Mouse (Mus musculus) embryonic facial prominence, embryonic 12.5 days (tissue): ENCODE measurements around the gene Gabra6. TPM values are rescaled to one million over a fixed set of nuclear protein-coding genes. Genes with fewer than 3 reads are reported as not detected.

Source experiments
- ATAC-seq: fragments of 200-750 bp; cut with Nextera tagmentation; 2 replicates; pipeline ENCODE4 v1.8.0; 2017; ENCODE audit not compliant: insufficient number of reproducible peaks, insufficient read depth, low FRiP score, low TSS enrichment
- H3K27ac ChIP-seq: fragments of 300-500 bp; sonication (generic); 2 replicates; pipeline ENCODE4 v1.5.1; 2016; ENCODE audit warnings: mild to moderate bottlenecking
- H3K27me3 ChIP-seq: fragments of 300-500 bp; sonication (generic); 2 replicates; pipeline ENCODE4 v1.6.1; 2016; ENCODE audit warnings: mild to moderate bottlenecking, moderate library complexity
- H3K36me3 ChIP-seq: fragments of 300-500 bp; sonication (generic); 2 replicates; pipeline ENCODE4 v1.6.1; 2016; ENCODE audit warnings: mild to moderate bottlenecking
- H3K4me1 ChIP-seq: fragments of 300-500 bp; sonication (generic); 2 replicates; pipeline ENCODE4 v1.6.1; 2016
- H3K4me2 ChIP-seq: fragments of 300-500 bp; sonication (generic); replicated peaks from 2 replicates; pipeline ENCODE4 v1.6.1; 2016; ENCODE audit warnings: mild to moderate bottlenecking, moderate library complexity
- H3K4me3 ChIP-seq: fragments of 300-500 bp; sonication (generic); 2 replicates; pipeline ENCODE4 v1.5.1; 2016; ENCODE audit warnings: mild to moderate bottlenecking
- H3K9ac ChIP-seq: fragments of 300-500 bp; sonication (generic); 2 replicates; pipeline ENCODE4 v1.6.1; 2016; ENCODE audit warnings: mild to moderate bottlenecking, moderate library complexity
- H3K9me3 ChIP-seq: fragments of 300-500 bp; sonication (generic); 2 replicates; pipeline ENCODE4 v1.6.1; 2016; ENCODE audit warnings: mild to moderate bottlenecking, moderate library complexity
- WGBS: fragments of 180-500 bp; shearing (Covaris S2); methylation state at CpG from one replicate; pipeline ENCODE4 v1.1.7; 2016; 5-methylcytosine and 5-hydroxymethylcytosine counted together
- polyA plus RNA-seq: library from polyadenylated mRNA; unstranded; fragments of >200 nt; fragmentation: Nextera tagmentation; extraction: Ambion mirVana; gene quantifications from 2 replicates; pipeline ENCODE4 v1.2.1, GENCODE M21; 2016

Gene Gabra6
- not detected in 2 replicates for polyA plus RNA-seq

GRCm38 (mm10) chr11:42320882-42321281 is at the start of gene Gabra6:
TSS of gene Gabra6 (minus strand) at chr11:42321072.
- WGBS: 55% methylated on average over 5 of the region's 5 CpGs
- no peak within 1 kb of the TSS for H3K4me3 ChIP-seq
- no peaks in the 10 kb centered on the region for H3K9me3 ChIP-seq
- H3K27me3 ChIP-seq: no peaks in the 10 kb centered on the region
- no peak within 1 kb of the TSS for H3K4me2 ChIP-seq
- H3K9ac ChIP-seq: no peak within 1 kb of the TSS
- no peaks in the 10 kb centered on the region for H3K4me1 ChIP-seq
- H3K36me3 ChIP-seq: no peaks in the 10 kb centered on the region
- no peak for ATAC-seq
- no peak within 1 kb of the TSS for H3K27ac ChIP-seq

DNA sequence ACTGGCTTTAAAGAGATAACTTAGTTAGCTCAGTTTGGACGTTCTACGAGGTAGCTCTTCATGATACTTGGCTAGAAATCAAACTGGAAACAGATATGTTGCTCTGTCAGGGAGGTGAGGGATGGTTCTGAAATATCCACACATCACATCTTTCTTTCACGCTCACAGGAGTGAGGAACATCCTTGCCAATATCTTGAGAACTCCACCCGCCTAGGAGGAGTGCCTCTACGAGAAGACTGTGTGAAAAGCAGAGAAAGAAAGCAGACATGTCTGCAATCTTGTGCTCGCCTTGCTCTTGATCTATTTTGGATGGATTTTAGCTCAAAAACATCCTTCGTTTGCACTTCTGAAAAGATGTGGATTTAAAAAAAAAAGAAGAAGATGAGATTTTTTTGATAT is 44.7 kb upstream of the Gabra6 start:
- H3K9ac ChIP-seq: no peak overlapping the region
- H3K4me1 ChIP-seq: no peaks in the 10 kb centered on the region
- no peak overlapping the region for H3K4me2 ChIP-seq
- no peak overlapping the region for H3K4me3 ChIP-seq
- WGBS: 84% methylated on average over 7 of the region's 7 CpGs
- ATAC-seq: no peak
- H3K9me3 ChIP-seq: no peaks in the 10 kb centered on the region
- H3K27me3 ChIP-seq: no peaks in the 10 kb centered on the region
- H3K27ac ChIP-seq: no peak overlapping the region
- no peaks in the 10 kb centered on the region for H3K36me3 ChIP-seq

GRCm38 (mm10) chr11:42332121-42332520 is 11.2 kb upstream of the Gabra6 start:
- H3K27ac ChIP-seq: no peak overlapping the region
- H3K27me3 ChIP-seq: no peaks in the 10 kb centered on the region
- H3K4me1 ChIP-seq: no peaks in the 10 kb centered on the region
- ATAC-seq: no peak
- no peak overlapping the region for H3K9ac ChIP-seq
- 85% methylated on average over 3 of the region's 3 CpGs for WGBS
- no peaks in the 10 kb centered on the region for H3K36me3 ChIP-seq
- no peak overlapping the region for H3K4me2 ChIP-seq
- H3K9me3 ChIP-seq: no peaks in the 10 kb centered on the region
- H3K4me3 ChIP-seq: no peak overlapping the region

- Histone ChIP-seq H3K4me2 (no peak overlapping the region), H3K9me3 (no peaks in the 10 kb centered on the region), H3K4me3 (no peak overlapping the region), H3K27ac (no peak overlapping the region), H3K36me3 (no peaks in the 10 kb centered on the region), H3K27me3 (no peaks in the 10 kb centered on the region), H3K9ac (no peak overlapping the region), H3K4me1 (no peaks in the 10 kb centered on the region)
- WGBS: 71% methylated on average over 4 of the region's 4 CpGs
- no peak for ATAC-seq
These were observed 5.4 kb upstream of the Gabra6 start for GRCm38 (mm10) chr11:42326262-42326661.

DNA sequence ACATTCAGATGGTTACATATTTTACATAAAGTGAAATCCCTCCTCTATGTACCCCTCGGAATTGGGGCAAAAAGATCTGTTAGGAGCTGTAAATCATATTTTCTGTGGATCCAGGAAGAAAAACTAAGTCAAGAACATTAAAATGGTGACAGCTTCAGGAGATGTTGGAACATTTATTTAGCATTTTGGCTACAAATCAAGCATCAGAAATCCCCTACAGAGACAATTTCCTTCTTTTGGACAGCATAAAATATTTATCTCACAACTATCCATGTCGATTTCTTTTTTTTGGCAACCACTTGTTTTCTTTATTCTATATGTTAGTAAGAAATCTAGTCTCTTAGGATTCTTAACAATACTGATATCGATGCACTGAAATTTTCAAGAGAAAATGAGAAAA is 688 bp upstream of the Gabra6 start:
- WGBS: 83% methylated on average over 3 of the region's 3 CpGs
- H3K4me1 ChIP-seq: no peaks in the 10 kb centered on the region
- H3K9me3 ChIP-seq: no peaks in the 10 kb centered on the region
- no peak overlapping the region for H3K4me2 ChIP-seq
- H3K27ac ChIP-seq: no peak overlapping the region
- no peak for ATAC-seq
- H3K36me3 ChIP-seq: no peaks in the 10 kb centered on the region
- no peak overlapping the region for H3K4me3 ChIP-seq
- H3K9ac ChIP-seq: no peak overlapping the region
- no peaks in the 10 kb centered on the region for H3K27me3 ChIP-seq

- Histone ChIP-seq H3K4me2 (no peak overlapping the region), H3K9ac (no peak overlapping the region), H3K36me3 (no peaks in the 10 kb centered on the region), H3K9me3 (no peaks in the 10 kb centered on the region), H3K4me1 (no peaks in the 10 kb centered on the region), H3K4me3 (no peak overlapping the region), H3K27ac (no peak overlapping the region), H3K27me3 (no peaks in the 10 kb centered on the region)
- no peak for ATAC-seq
- WGBS: 85% methylated on average over 3 of the region's 3 CpGs
These were observed 1.4 kb downstream of the Gabra6 start for GRCm38 (mm10) chr11:42319521-42319920.

- no peaks in the 10 kb centered on the region for H3K27me3 ChIP-seq
- H3K9me3 ChIP-seq: no peaks in the 10 kb centered on the region
- H3K27ac ChIP-seq: no peak overlapping the region
- H3K9ac ChIP-seq: no peak overlapping the region
- no peaks in the 10 kb centered on the region for H3K4me1 ChIP-seq
- WGBS: 87% methylated on average over 6 of the region's 6 CpGs
- no peak overlapping the region for H3K4me2 ChIP-seq
- no peaks in the 10 kb centered on the region for H3K36me3 ChIP-seq
- no peak for ATAC-seq
- no peak overlapping the region for H3K4me3 ChIP-seq
These were observed 1.8 kb downstream of the Gabra6 start for GRCm38 (mm10) chr11:42319101-42319500.

DNA sequence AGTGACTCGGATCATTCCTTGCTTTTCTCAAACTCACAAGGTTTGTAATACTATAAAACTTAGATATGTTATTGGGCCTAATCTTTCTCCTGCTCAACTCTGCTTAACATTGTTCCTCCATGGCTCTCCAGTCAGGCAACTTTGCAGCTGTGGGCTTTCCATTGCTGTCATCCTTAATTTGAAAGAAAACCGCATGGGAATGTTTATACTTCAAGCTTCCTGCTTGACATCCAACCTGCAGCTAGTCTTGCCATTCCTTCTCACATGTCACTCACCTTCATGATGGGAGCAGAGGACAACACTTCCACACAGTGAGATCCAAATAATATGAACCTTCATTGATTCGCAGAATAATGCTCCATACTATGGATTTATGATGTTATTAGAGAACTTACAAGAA is 2.9 kb downstream of the Gabra6 start:
- Histone ChIP-seq H3K4me3 (no peak overlapping the region), H3K9ac (no peak overlapping the region), H3K27me3 (no peaks in the 10 kb centered on the region), H3K9me3 (no peaks in the 10 kb centered on the region), H3K4me2 (no peak overlapping the region), H3K4me1 (no peaks in the 10 kb centered on the region), H3K27ac (no peak overlapping the region), H3K36me3 (no peaks in the 10 kb centered on the region)
- no peak for ATAC-seq
- WGBS: 74% methylated on average over 3 of the region's 3 CpGs

DNA sequence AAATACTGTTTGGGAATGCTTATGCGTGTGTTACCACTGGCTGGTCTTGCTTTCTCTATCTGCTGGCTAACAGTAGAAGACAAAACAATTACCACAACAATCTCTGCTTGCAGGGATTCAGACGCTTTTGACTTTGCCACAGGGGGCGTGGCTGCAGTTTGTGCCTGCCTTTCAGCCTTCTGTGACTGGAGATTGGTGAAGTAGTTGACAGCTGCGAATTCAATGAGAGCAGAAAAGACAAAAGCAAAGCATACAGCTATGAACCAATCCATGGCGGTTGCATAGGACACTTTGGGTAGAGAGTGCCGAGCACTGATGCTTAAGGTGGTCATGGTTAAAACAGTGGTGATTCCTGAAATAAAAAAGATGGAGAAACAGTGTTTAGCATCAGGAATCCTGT is 6.0 kb downstream of the Gabra6 start:
- Histone ChIP-seq H3K27me3 (no peaks in the 10 kb centered on the region), H3K4me1 (no peaks in the 10 kb centered on the region), H3K27ac (no peak overlapping the region), H3K9me3 (no peaks in the 10 kb centered on the region), H3K4me2 (no peak overlapping the region), H3K36me3 (no peaks in the 10 kb centered on the region), H3K4me3 (no peak overlapping the region), H3K9ac (no peak overlapping the region)
- no peak for ATAC-seq
- 15% methylated on average over 6 of the region's 6 CpGs for WGBS

GRCm38 (mm10) chr11:42310892-42311291 is 10.0 kb downstream of the Gabra6 start:
- WGBS: 57% methylated on average over 1 of the region's 1 CpGs
- H3K27ac ChIP-seq: no peak overlapping the region
- no peaks in the 10 kb centered on the region for H3K36me3 ChIP-seq
- no peak for ATAC-seq
- no peak overlapping the region for H3K9ac ChIP-seq
- no peak overlapping the region for H3K4me2 ChIP-seq
- no peaks in the 10 kb centered on the region for H3K27me3 ChIP-seq
- H3K4me3 ChIP-seq: no peak overlapping the region
- no peaks in the 10 kb centered on the region for H3K4me1 ChIP-seq
- H3K9me3 ChIP-seq: no peaks in the 10 kb centered on the region

DNA sequence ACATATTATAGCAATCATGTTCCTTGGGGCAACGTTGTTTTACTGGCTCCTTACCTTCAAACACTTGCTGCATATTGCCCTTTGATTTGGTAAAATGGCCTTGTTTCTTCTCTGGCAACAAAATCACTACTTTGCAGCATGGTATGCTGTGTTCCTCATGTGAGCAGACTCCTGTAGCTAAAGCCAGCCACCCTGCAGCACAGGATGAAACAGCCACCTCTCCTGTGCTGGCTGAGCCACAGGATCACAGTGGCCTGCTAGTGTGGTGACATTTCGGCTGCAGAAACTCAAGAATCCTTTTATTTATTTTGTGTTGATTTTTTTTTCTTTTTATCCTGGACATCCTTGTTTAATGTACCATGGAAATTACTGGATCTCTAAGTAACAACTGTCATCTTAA is 11.8 kb downstream of the Gabra6 start:
- H3K4me1 ChIP-seq: no peaks in the 10 kb centered on the region
- no peaks in the 10 kb centered on the region for H3K27me3 ChIP-seq
- no peak overlapping the region for H3K4me2 ChIP-seq
- no peak overlapping the region for H3K27ac ChIP-seq
- no peak for ATAC-seq
- no peaks in the 10 kb centered on the region for H3K36me3 ChIP-seq
- no peak overlapping the region for H3K4me3 ChIP-seq
- 80% methylated on average over 2 of the region's 2 CpGs for WGBS
- no peak overlapping the region for H3K9ac ChIP-seq
- no peaks in the 10 kb centered on the region for H3K9me3 ChIP-seq

GRCm38 (mm10) chr11:42306095-42306494 is 14.8 kb downstream of the Gabra6 start:
- no peaks in the 10 kb centered on the region for H3K9me3 ChIP-seq
- no peak for ATAC-seq
- no peaks in the 10 kb centered on the region for H3K27me3 ChIP-seq
- WGBS: 56% methylated on average over 1 of the region's 1 CpGs
- H3K4me2 ChIP-seq: no peak overlapping the region
- H3K4me1 ChIP-seq: no peaks in the 10 kb centered on the region
- no peak overlapping the region for H3K27ac ChIP-seq
- no peaks in the 10 kb centered on the region for H3K36me3 ChIP-seq
- no peak overlapping the region for H3K9ac ChIP-seq
- no peak overlapping the region for H3K4me3 ChIP-seq

DNA sequence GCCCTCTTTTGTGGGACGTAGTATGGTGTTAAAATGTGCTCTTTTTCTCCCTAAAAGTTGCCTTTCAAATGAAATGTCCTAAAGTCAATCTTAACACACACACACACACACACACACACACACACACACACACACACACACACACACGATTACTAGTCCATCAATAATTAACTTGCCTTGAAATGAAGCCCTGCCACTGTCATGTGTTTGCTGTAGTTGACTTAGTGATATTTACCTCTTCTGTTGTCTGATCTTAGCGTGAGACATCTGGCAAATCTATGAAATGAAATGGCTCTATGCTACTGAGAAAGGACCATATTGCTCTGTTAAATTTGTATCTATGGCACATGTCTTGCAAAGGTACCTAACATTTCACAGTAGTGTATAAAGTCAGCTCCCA is 61.9 kb downstream of the Gabra6 start:
- H3K4me3 ChIP-seq: no peak overlapping the region
- H3K27me3 ChIP-seq: no peaks in the 10 kb centered on the region
- H3K4me1 ChIP-seq: no peaks in the 10 kb centered on the region
- no peak overlapping the region for H3K4me2 ChIP-seq
- no peak overlapping the region for H3K27ac ChIP-seq
- 83% methylated on average over 3 of the region's 3 CpGs for WGBS
- no peak for ATAC-seq
- H3K9me3 ChIP-seq: no peaks in the 10 kb centered on the region
- no peaks in the 10 kb centered on the region for H3K36me3 ChIP-seq
- H3K9ac ChIP-seq: no peak overlapping the region
